ENCODE assay signal across 10 mouse cellular contexts in genomic region chr14:60527951-60528350, GRCm38 (mm10).
DNase-seq lines count a peak whose midpoint lies in the region; ATAC-seq and TF ChIP-seq lines count a peak whose summit lies in the region.
"Had no signal": no experiment of that assay in that cellular context is flagged by ENCODE, and none has a peak within 500 bp of the region (broad histone marks: within the 10 kb centered on the region; RNA-seq: fewer than 3 reads in every experiment).

No protein-coding gene starts in this region.

- no peak for TF ChIP-seq POLR2A in liver, adult 2 months (IDR thresholded peaks at IDR 0.05; ENCODE audit: extremely low read depth, insufficient read depth, low read length)

- no peaks in the 10 kb centered on the region for H3K27me3 ChIP-seq in liver, adult 2 months (ENCODE audit: control insufficient read depth, insufficient read depth, low read length)
- no peaks in the 10 kb centered on the region for H3K27me3 ChIP-seq in liver, embryonic 11.5 days (replicated peaks; ENCODE audit: control insufficient read depth, insufficient read depth, low read length)
- no peaks in the 10 kb centered on the region for H3K27me3 ChIP-seq in stomach, postnatal 0 days (ENCODE audit: control insufficient read depth, insufficient read depth, low read length)
- H3K27me3 ChIP-seq: megakaryocyte, embryonic 14.5 days; stomach, embryonic 15.5 days had no signal

- H3K9ac ChIP-seq in liver, adult 2 months (ENCODE audit: low read depth, low read length) = no peak overlapping the region
- no peak overlapping the region for H3K9ac ChIP-seq in liver, embryonic 11.5 days (ENCODE audit: low read depth, low read length)
- H3K9ac ChIP-seq in stomach, postnatal 0 days (ENCODE audit: low read length) = no peak overlapping the region
- H3K9ac ChIP-seq: stomach, embryonic 15.5 days had no signal

- H3K4me2 ChIP-seq in liver, embryonic 11.5 days = no peak overlapping the region
- H3K4me2 ChIP-seq in stomach, postnatal 0 days (replicated peaks; ENCODE audit: low read depth) = no peak overlapping the region
- H3K4me2 ChIP-seq: stomach, embryonic 15.5 days had no signal

- H3K36me3 ChIP-seq in liver, adult 2 months (ENCODE audit: control insufficient read depth, insufficient read depth, low read length) = no peaks in the 10 kb centered on the region
- H3K36me3 ChIP-seq in liver, embryonic 11.5 days (ENCODE audit: control insufficient read depth, insufficient read depth, low read length) = no peaks in the 10 kb centered on the region
- H3K36me3 ChIP-seq in stomach, postnatal 0 days (ENCODE audit: control insufficient read depth, insufficient read depth, low read length) = no peaks in the 10 kb centered on the region
- H3K36me3 ChIP-seq: stomach, embryonic 15.5 days had no signal

- TF ChIP-seq EP300 in stomach, postnatal 0 days (optimal IDR thresholded peaks at IDR 0.05) = no peak

- DNase-seq in liver, adult 2 months (ENCODE audit: extremely low read depth, low read depth, low spot score) = peak; percentile 53
- no peak for DNase-seq in liver, embryonic 11.5 days (ENCODE audit: low spot score)
- DNase-seq in kidney, postnatal 14 days = peak; percentile 42
- peak; percentile 65 for DNase-seq in stomach, postnatal 0 days (ENCODE audit: low spot score)
- DNase-seq in embryo, embryonic 10 days (ENCODE audit: low spot score) = no peak
- DNase-seq: left cerebral cortex, postnatal 4 days had no signal

- WGBS in liver, adult 2 months = 59% methylated on average over 5 of the region's 5 CpGs
- 78% methylated on average over 5 of the region's 5 CpGs for WGBS in liver, embryonic 11.5 days
- WGBS in stomach, postnatal 0 days = 79% methylated on average over 5 of the region's 5 CpGs

- no peak for TF ChIP-seq CTCF in liver, adult 2 months (IDR thresholded peaks at IDR 0.05; ENCODE audit: low read depth, low read length)
- TF ChIP-seq CTCF in stomach, postnatal 0 days (IDR thresholded peaks at IDR 0.05; ENCODE audit: low read depth) = no peak

- no peaks in the 10 kb centered on the region for H3K79me2 ChIP-seq in liver, adult 2 months (ENCODE audit: control insufficient read depth, insufficient read depth, low read length)

- ATAC-seq in liver, embryonic 11.5 days (replicated peaks; ENCODE audit: low FRiP score) = no peak
- peak; percentile 45; the same call in 1 of the 2 replicates for ATAC-seq in common myeloid progenitor, adult 5-6 weeks (replicated peaks; ENCODE audit: low read depth, poor library complexity, severe bottlenecking)
- ATAC-seq in stomach, postnatal 0 days (ENCODE audit: low FRiP score, low TSS enrichment) = peak; percentile 81
- ATAC-seq in CD4-positive, CD25-positive, alpha-beta regulatory T cell, adult 4 months = no peak

- no peaks in the 10 kb centered on the region for H3K9me3 ChIP-seq in liver, embryonic 11.5 days (ENCODE audit: control insufficient read depth, low read length)
- no peaks in the 10 kb centered on the region for H3K9me3 ChIP-seq in stomach, postnatal 0 days (ENCODE audit: control insufficient read depth, low read length)
- H3K9me3 ChIP-seq: megakaryocyte, embryonic 14.5 days; stomach, embryonic 15.5 days had no signal

- no peak overlapping the region for H3K27ac ChIP-seq in liver, adult 2 months (replicated peaks; ENCODE audit: insufficient read depth, low read depth, low read length)
- H3K27ac ChIP-seq in liver, embryonic 11.5 days (ENCODE audit: low read depth, low read length) = no peak overlapping the region
- H3K27ac ChIP-seq in stomach, postnatal 0 days (replicated peaks) = no peak overlapping the region
- H3K27ac ChIP-seq: stomach, embryonic 15.5 days had no signal

- peaks cover 2% of the 10 kb centered on the region for H3K4me1 ChIP-seq in liver, adult 2 months (ENCODE audit: control insufficient read depth, insufficient read depth, low read length)
- H3K4me1 ChIP-seq in liver, embryonic 11.5 days (replicated peaks; ENCODE audit: control insufficient read depth, insufficient read depth, low read length) = no peaks in the 10 kb centered on the region
- H3K4me1 ChIP-seq in stomach, postnatal 0 days (replicated peaks; ENCODE audit: control insufficient read depth, insufficient read depth) = peaks cover 3% of the 10 kb centered on the region; the same call in 1 of the 2 replicates
- H3K4me1 ChIP-seq: megakaryocyte, embryonic 14.5 days had no signal

- no peak overlapping the region for H3K4me3 ChIP-seq in liver, adult 2 months (ENCODE audit: insufficient read depth, low read depth, low read length)
- H3K4me3 ChIP-seq in liver, embryonic 11.5 days (ENCODE audit: low read depth, low read length) = no peak overlapping the region
- H3K4me3 ChIP-seq in stomach, postnatal 0 days (ENCODE audit: low read depth, low read length) = no peak overlapping the region
- H3K4me3 ChIP-seq: megakaryocyte, embryonic 14.5 days; stomach, embryonic 15.5 days had no signal

Comparison
In these comparisons a context has a peak if more than half of its experiments do, and no peak if none do; other contexts are left out.
1. DNase-seq: peak in liver, adult 2 months (single experiment), kidney, postnatal 14 days (single experiment) and stomach, postnatal 0 days (single experiment); none in liver, embryonic 11.5 days (single experiment) and embryo, embryonic 10 days (single experiment).
2. ATAC-seq: peak in common myeloid progenitor, adult 5-6 weeks (single experiment) and stomach, postnatal 0 days (single experiment); none in liver, embryonic 11.5 days (single experiment) and CD4-positive, CD25-positive, alpha-beta regulatory T cell, adult 4 months (single experiment).